Mouse (Mus musculus) liver, embryonic 15.5 days (tissue): ENCODE data around the gene Cma1. TPM values are rescaled to one million over a fixed set of nuclear protein-coding genes. Genes with fewer than 3 reads are reported as not detected.
"Not testable (repeated sequence)": the region's sequence is repeated elsewhere in the genome, so short reads cannot be mapped to it uniquely, and the experiment has no call there.

Experiments
- ATAC-seq: fragments of 200-750 bp; cut with Nextera tagmentation; 2 replicates; pipeline ENCODE4 v1.8.0; 2017; ENCODE audit warnings: moderate number of reproducible peaks, mild to moderate bottlenecking, moderate library complexity; ENCODE audit not compliant: insufficient read depth
- H3K27ac ChIP-seq: fragments of 300-500 bp; sonication (generic); replicated peaks from 2 replicates; pipeline ENCODE4 v1.5.1; 2015; ENCODE audit warnings: mild to moderate bottlenecking, inconsistent platforms
- H3K27me3 ChIP-seq: fragments of 300-500 bp; sonication (generic); 2 replicates; pipeline ENCODE4 v1.6.1; 2015; ENCODE audit warnings: mild to moderate bottlenecking, inconsistent platforms
- H3K36me3 ChIP-seq: fragments of 300-500 bp; sonication (generic); replicated peaks from 2 replicates; pipeline ENCODE4 v1.6.1; 2015; ENCODE audit warnings: moderate library complexity, mild to moderate bottlenecking, inconsistent platforms
- H3K4me1 ChIP-seq: fragments of 300-500 bp; sonication (generic); replicated peaks from 2 replicates; pipeline ENCODE4 v1.6.1; 2015; ENCODE audit warnings: inconsistent platforms
- H3K4me2 ChIP-seq: fragments of 300-500 bp; sonication (generic); 2 replicates; pipeline ENCODE4 v1.6.1; 2015; ENCODE audit warnings: moderate library complexity, mild to moderate bottlenecking, inconsistent platforms
- H3K4me3 ChIP-seq: fragments of 300-500 bp; sonication (generic); replicated peaks from 2 replicates; pipeline ENCODE4 v1.5.1; 2015; ENCODE audit warnings: mild to moderate bottlenecking, inconsistent platforms
- H3K9ac ChIP-seq: fragments of 300-500 bp; sonication (generic); 2 replicates; pipeline ENCODE4 v1.6.1; 2015; ENCODE audit warnings: moderate library complexity, mild to moderate bottlenecking, inconsistent platforms
- H3K9me3 ChIP-seq: fragments of 300-500 bp; sonication (generic); replicated peaks from 2 replicates; pipeline ENCODE4 v1.6.1; 2016; ENCODE audit warnings: inconsistent platforms
- WGBS: fragments of 180-500 bp; shearing (Covaris S2); methylation state at CpG from one replicate; pipeline ENCODE4 v1.1.7; 2015; ENCODE audit warnings: mixed read lengths; ENCODE audit not compliant: insufficient replicate concordance; 5-methylcytosine and 5-hydroxymethylcytosine counted together
- polyA plus RNA-seq: library from polyadenylated mRNA; unstranded; fragments of >200 nt; fragmentation: Nextera tagmentation; extraction: Ambion mirVana; gene quantifications from 2 replicates; pipeline ENCODE4 v1.2.1, GENCODE M21; 2015

The Cma1 gene
- 0.36 and 0.47 TPM in 2 replicates for polyA plus RNA-seq

- H3K9ac ChIP-seq = no peak within 1 kb of the TSS
- no peak within 1 kb of the TSS for H3K4me2 ChIP-seq
- H3K4me3 ChIP-seq = no peak within 1 kb of the TSS
- no peak for ATAC-seq
- H3K9me3 ChIP-seq = no peaks in the 10 kb centered on the region
- 0 out of 2 replicates have a peak, but pooled peaks cover 3% of the 10 kb centered on the region for H3K27me3 ChIP-seq
- H3K4me1 ChIP-seq = 0 out of 2 replicates have a peak, but pooled peaks cover 2% of the 10 kb centered on the region
- 35% methylated on average over 4 of the region's 4 CpGs for WGBS
- no peaks in the 10 kb centered on the region for H3K36me3 ChIP-seq
- no peak within 1 kb of the TSS for H3K27ac ChIP-seq
Observed at GRCm38 (mm10) chr14:55944575-55944974, at the start of gene Cma1. Cma1 (minus strand) TSS chr14:55944675.

GRCm38 (mm10) chr14:55987464-55987863 lies 43.0 kb upstream of the Cma1 start:
- H3K4me3 ChIP-seq, H3K27ac ChIP-seq, H3K27me3 ChIP-seq, H3K36me3 ChIP-seq, H3K9me3 ChIP-seq, H3K9ac ChIP-seq, H3K4me2 ChIP-seq, H3K4me1 ChIP-seq: not testable (repeated sequence)
- WGBS = 43% methylated on average over 2 of the region's 3 CpGs
- peak; percentile 72 for ATAC-seq

GRCm38 (mm10) chr14:55963900-55964299 lies 19.4 kb upstream of the Cma1 start:
- ATAC-seq, H3K9me3 ChIP-seq, H3K27me3 ChIP-seq, H3K4me2 ChIP-seq, H3K4me1 ChIP-seq, H3K4me3 ChIP-seq, H3K27ac ChIP-seq, H3K36me3 ChIP-seq, H3K9ac ChIP-seq: not testable (repeated sequence)
- 53% methylated on average over 2 of the region's 2 CpGs for WGBS

- ATAC-seq = no peak
- WGBS = 48% methylated on average over 1 of the region's 1 CpGs
- H3K27me3 ChIP-seq = no peaks in the 10 kb centered on the region; the same call in 1 of the 2 replicates
Observed at GRCm38 (mm10) chr14:55963263-55963662, 18.8 kb upstream of the Cma1 start.

GRCm38 (mm10) chr14:55950346-55951030 lies 6.0 kb upstream of the Cma1 start, which contains the start of gene Cma2:
Cma2 (plus strand) TSS chr14:55950980.
- H3K9me3 ChIP-seq = no peaks in the 10 kb centered on the region
- H3K27ac ChIP-seq = no peak within 1 kb of the TSS
- no peak for ATAC-seq
- no peak within 1 kb of the TSS for H3K4me3 ChIP-seq
- peaks cover 8% of the 10 kb centered on the region; the same call in 1 of the 2 replicates for H3K4me1 ChIP-seq
- H3K36me3 ChIP-seq = no peaks in the 10 kb centered on the region
- no peaks in the 10 kb centered on the region for H3K27me3 ChIP-seq
- H3K9ac ChIP-seq = no peak within 1 kb of the TSS
- no peak within 1 kb of the TSS for H3K4me2 ChIP-seq
- WGBS = 54% methylated on average over 6 of the region's 6 CpGs

More at GRCm38 (mm10) chr14:55963263-55963662, 18.8 kb upstream of the Cma1 start:
- Histone ChIP-seq H3K4me1 (no peaks in the 10 kb centered on the region), H3K4me2 (no peak overlapping the region), H3K9me3 (no peaks in the 10 kb centered on the region), H3K9ac (no peak overlapping the region), H3K36me3 (no peaks in the 10 kb centered on the region), H3K27ac (no peak overlapping the region), H3K4me3 (no peak overlapping the region)

- Histone ChIP-seq H3K9ac (no peak overlapping the region), H3K4me3 (no peak overlapping the region), H3K4me2 (no peak overlapping the region), H3K9me3 (no peaks in the 10 kb centered on the region), H3K27me3 (0 out of 2 replicates have a peak, but pooled peaks cover 3% of the 10 kb centered on the region), H3K4me1 (peaks cover 10% of the 10 kb centered on the region; the same call in 1 of the 2 replicates), H3K27ac (no peak overlapping the region), H3K36me3 (no peaks in the 10 kb centered on the region)
- 14% methylated on average over 2 of the region's 2 CpGs for WGBS
- ATAC-seq = no peak
Observed at GRCm38 (mm10) chr14:55946269-55946969, 1.9 kb upstream of the Cma1 start.

GRCm38 (mm10) chr14:55943601-55944000 lies 874 bp downstream of the Cma1 start:
- ATAC-seq = peak; percentile 52; the same call in 1 of the 2 replicates
- Histone ChIP-seq H3K4me1 (0 out of 2 replicates have a peak, but pooled peaks cover 2% of the 10 kb centered on the region), H3K36me3 (no peaks in the 10 kb centered on the region), H3K4me2 (no peak overlapping the region), H3K27me3 (0 out of 2 replicates have a peak, but pooled peaks cover 3% of the 10 kb centered on the region), H3K27ac (no peak overlapping the region), H3K4me3 (no peak overlapping the region), H3K9ac (no peak overlapping the region), H3K9me3 (no peaks in the 10 kb centered on the region)
- 26% methylated on average over 11 of the region's 11 CpGs for WGBS

- 33% methylated on average over 7 of the region's 7 CpGs for WGBS
- Histone ChIP-seq H3K4me1 (0 out of 2 replicates have a peak, but pooled peaks cover 2% of the 10 kb centered on the region), H3K4me3 (no peak overlapping the region), H3K27me3 (0 out of 2 replicates have a peak, but pooled peaks cover 3% of the 10 kb centered on the region), H3K9ac (no peak overlapping the region), H3K36me3 (no peaks in the 10 kb centered on the region), H3K9me3 (no peaks in the 10 kb centered on the region), H3K4me2 (no peak overlapping the region), H3K27ac (no peak overlapping the region)
- ATAC-seq = no peak
Observed at GRCm38 (mm10) chr14:55940070-55940800, 4.2 kb downstream of the Cma1 start.

GRCm38 (mm10) chr14:55933586-55933985 lies 10.9 kb downstream of the Cma1 start:
- no peak for ATAC-seq
- Histone ChIP-seq H3K4me2 (no peak overlapping the region), H3K27ac (no peak overlapping the region), H3K9ac (no peak overlapping the region), H3K9me3 (no peaks in the 10 kb centered on the region), H3K27me3 (no peaks in the 10 kb centered on the region), H3K4me3 (no peak overlapping the region), H3K36me3 (no peaks in the 10 kb centered on the region), H3K4me1 (peaks cover 6% of the 10 kb centered on the region; the same call in 1 of the 2 replicates)
- WGBS = 36% methylated on average over 7 of the region's 7 CpGs

- WGBS = 29% methylated on average over 12 of the region's 12 CpGs
- Histone ChIP-seq H3K4me2 (no peak overlapping the region), H3K9ac (no peak overlapping the region), H3K4me3 (no peak overlapping the region), H3K9me3 (no peaks in the 10 kb centered on the region), H3K27ac (no peak overlapping the region), H3K4me1 (peaks cover 23% of the 10 kb centered on the region), H3K27me3 (no peaks in the 10 kb centered on the region), H3K36me3 (no peaks in the 10 kb centered on the region)
- no peak for ATAC-seq
Observed at GRCm38 (mm10) chr14:55929263-55929997, 15.0 kb downstream of the Cma1 start.
